Mouse (Mus musculus) spleen, adult 18-20 months (tissue): ENCODE data around the gene Lrrc27.

Experiments used
- DNase-seq, 2 experiments: peaks; one replicate each; pipeline ENCODE4 v3.0.0; 2022; ENCODE audit warnings: mixed read lengths in 2 of 2

Gene Lrrc27

DNA sequence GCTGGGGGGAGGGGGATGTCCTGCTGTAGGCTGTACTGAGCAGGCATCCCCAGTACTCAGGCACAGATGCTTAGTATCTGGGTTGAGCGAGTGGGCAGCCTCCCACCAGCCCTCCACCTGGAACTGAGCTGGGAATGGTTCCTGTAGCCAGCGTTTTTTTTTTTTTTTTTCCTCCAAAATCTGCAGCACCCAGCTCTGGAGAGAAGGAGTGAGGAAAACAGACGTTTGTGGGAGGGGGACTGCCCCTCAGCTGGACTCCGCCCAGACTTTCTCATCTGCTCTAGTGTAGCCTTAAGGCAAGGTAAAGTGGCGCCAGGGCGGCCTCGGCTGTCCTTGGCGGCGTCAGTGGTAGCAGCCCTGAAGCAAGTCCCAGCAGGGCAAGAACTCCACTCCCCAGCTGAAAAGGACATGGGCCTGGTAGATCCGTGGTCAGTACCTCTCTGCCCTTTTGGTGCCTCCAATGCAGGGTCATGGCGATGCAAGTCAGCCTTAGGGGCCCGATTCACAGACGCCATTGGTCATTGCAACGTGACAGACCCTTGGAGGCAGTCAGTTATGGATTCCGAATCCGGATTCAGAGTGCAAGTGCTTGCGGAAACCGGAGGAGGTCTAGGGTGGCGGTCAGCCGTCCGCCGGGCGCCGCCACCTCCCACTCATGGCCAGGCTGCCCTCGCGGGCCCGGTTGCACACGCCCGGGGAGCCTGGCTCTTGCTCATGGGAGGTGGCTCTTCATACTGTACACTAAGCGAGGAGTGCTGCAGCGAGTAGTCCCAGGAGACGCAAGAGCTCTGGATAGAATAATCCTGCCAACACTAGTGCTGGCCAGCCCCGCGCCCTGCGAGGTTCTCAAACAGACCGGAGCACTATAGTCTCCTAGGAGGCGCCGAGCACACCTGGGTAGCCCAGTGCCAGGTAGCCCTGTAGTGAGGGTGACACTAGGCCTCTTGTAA lies 34.4 kb downstream of the Lrrc27 start:
- DNase-seq, result no peak

DNA sequence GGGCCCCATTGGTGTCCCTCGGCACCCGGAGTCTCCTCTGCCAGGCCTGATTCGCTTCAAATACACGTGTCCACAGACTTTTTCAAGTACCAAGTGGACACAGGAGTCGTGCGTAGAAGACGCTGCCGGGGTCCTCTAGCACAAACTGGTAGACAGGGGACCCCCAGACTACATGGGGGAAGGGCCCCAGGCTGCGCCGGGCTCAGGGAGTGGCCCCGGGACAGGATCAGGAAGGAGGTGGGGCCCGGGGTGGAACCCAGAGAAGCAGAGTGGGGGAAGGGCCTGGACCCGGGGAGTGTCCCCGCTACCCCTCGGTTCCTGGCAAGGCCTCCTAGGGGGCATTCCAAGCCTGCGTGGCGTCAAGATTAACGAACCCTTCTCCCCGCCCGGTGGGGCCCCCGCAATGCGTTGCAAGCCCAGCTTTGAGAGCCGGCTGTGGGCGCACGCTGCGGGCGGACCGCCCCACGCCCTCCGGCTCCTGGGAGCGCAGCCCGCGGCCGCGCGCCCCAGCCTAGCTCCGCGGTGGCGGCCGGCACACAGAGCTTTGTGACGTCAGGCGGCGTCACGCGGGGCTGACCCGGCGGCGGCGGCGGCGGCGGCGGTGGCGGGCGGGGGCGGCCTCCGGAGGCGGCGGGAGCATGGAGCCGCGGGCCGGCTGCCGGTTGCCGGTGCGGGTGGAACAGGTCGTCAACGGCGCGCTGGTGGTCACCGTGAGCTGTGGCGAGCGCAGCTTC lies 35.3 kb downstream of the Lrrc27 start, which contains the start of gene Pwwp2b:
Gene Pwwp2b (plus strand): TSS at position 602 of the 734 bp plus-strand sequence.
- DNase-seq, result peak; percentile 50 to 73

DNA sequence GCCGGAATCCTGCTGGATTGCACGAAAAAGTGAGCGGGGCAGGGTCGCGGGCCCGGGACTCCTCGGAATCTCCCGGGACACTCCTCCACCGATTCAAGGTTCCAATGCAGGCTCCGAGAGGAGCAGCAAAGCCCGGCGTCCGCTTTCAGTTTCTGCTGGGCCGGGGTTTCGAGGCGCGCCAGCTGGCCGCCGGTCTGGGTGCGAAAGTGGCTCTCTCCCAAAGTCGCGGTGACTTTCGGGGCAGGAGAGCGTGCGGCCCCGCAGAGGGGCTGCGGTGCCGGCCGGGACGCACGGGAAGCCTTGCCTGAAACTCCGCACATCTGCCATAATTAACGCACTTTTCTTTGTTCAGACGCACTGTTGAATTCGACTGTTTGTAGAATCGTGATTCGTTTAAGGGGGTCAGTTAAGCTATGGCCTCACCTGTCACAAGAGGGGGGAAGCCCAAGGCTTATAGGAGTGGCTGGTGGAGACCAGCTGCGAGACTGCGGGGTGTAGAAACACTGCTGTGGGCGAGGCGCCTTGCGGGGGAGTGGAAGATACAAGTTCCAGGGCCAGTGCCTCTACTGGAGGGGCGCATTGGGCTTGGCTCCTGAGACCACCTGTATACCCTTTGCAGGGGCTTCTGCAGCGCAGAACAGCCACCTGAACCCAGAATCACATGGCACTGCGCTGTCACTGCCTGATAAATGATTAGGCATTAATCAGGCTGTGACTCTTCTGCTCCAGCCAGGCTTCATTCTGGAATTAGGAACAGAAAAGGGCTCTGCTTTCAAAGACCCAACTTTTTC lies 36.0 kb downstream of the Lrrc27 start:
- no peak for DNase-seq

DNA sequence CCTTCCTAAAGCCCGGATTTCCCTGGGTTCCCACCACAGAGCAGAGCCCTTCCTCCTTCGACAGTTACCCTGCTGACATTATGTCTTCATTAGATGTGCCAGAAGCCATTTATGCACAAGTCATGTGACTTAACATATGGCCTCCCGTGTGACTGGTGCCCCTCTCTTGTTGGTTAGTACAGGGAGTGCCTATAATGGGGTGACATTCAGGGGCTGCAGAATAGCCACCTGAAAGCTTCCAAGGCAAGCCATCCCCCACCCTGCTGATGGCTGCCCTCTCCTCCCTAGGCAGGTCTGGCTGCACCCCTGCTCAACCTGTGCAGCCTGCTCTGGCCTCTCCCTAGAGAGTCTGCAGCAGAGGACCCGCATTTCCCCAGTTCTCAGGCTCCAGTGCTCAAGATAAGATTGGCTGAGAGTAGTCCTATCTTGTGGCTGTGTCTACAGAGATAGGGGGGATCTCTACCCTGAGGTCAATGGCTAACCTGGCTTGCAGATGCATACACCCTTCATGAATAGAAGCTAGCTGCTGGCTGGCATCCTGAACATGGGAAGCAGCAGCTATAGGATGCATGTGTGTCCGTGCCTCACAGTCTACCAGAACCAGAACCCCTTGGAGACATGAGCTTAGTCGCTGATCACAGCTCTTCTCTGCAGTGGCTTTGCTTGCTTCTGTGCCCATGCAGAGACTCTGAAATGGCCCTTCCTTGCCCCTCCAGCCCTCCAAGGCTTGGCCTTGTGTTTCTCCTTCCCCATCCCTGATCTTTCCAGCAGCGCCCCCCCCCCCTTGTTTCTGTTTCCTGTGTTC lies 36.8 kb downstream of the Lrrc27 start:
- DNase-seq, result no peak

DNA sequence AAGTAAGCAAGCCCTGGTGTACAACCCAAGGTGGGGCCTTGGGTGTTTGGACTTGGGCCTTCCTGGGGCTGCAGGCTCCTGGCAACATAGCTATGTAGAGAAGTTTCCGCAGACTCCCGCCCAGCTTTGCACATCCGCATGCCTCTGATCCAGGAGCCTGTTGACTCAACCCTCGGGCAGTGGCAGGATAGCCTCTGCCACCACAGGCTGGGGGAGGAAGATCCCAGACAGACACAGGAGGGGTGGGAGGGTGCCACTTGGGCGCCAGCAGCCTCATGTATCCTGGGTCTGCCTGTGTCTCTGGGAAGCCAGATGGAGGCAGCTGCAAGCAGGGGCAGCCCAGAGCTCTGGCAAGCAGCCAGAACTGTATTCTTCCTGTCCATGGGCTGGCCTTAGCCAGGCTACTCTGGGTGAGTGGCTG lies 39.1 kb downstream of the Lrrc27 start:
- DNase-seq, result no peak

DNA sequence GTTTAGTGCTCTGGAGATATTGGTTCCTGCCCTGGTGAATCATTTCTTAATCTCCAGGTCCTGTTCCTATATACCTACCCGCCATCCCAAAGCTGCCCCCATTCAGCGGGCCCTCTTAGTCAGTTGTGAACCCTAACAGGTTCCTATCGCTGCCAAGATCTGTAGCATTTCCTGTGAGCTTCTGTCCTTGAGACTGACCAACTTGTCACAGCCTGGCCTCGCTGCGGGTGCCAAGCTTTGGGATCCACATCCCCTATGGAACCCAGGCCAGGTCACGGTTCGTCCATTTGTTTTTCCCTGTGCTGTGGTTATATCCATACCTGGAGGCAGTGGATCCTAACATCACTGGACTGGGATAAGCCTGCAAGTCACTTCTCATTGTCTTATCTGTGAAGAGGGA lies 39.8 kb downstream of the Lrrc27 start:
- no peak for DNase-seq

DNA sequence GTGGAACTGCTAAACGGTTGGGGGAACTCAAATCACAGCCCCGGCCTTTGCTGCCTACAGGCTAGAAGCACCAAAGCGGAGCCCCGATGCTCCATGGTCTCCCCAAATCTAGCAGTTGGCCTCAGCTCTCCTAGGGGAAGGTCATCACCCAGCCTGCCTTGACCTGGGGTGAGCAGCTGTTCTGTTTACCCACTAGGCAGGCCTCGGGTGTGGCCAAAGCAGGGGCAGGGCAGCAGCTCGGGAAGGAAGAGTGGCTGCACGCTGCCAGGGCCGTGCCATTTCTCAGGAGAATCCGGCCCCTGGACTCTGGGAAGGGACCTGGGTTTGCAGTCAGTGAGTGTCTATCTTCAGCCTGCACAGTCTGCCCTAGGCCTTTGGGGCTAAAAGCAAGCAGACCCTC lies 40.2 kb downstream of the Lrrc27 start:
- DNase-seq, result no peak

DNA sequence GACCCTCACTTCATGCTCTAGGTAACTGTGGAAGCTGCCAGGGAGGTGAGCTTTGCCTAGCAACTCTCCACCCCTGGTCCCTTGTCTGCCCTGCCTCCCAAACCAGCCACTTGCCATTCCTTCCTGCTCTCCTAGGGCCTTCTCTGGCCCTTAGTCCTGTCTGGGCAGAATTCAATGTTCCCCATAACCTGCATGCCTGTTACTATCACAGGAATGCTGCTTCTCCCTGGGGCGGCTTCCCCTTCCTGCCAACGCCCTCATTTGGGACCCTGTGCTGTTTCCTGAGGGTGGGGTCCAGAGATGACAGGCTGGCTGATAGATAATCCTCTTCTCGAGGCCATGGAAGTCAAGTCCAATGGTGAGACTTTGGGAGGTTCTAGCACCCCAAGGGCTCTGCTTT lies 40.7 kb downstream of the Lrrc27 start:
- no peak for DNase-seq

DNA sequence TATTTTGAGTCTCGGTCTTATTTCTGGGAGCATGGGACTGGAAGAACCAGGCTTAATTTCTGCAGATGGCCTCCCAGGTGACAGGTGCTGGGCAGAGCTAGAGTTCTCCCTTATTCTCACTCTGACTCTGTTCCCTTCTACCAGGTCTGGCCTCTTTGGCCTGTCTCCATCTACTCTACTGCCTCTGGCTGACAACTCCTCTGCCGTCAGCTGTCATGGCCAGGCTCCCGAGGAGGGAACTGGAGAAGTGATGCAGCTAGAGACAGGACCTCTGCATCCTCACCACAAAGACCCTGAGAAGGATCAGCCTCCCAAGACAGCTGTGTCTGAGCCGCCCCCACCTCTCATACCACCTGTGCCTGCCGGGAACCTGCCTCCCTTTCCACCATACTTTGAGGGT lies 41.8 kb downstream of the Lrrc27 start:
- DNase-seq, result no peak

DNA sequence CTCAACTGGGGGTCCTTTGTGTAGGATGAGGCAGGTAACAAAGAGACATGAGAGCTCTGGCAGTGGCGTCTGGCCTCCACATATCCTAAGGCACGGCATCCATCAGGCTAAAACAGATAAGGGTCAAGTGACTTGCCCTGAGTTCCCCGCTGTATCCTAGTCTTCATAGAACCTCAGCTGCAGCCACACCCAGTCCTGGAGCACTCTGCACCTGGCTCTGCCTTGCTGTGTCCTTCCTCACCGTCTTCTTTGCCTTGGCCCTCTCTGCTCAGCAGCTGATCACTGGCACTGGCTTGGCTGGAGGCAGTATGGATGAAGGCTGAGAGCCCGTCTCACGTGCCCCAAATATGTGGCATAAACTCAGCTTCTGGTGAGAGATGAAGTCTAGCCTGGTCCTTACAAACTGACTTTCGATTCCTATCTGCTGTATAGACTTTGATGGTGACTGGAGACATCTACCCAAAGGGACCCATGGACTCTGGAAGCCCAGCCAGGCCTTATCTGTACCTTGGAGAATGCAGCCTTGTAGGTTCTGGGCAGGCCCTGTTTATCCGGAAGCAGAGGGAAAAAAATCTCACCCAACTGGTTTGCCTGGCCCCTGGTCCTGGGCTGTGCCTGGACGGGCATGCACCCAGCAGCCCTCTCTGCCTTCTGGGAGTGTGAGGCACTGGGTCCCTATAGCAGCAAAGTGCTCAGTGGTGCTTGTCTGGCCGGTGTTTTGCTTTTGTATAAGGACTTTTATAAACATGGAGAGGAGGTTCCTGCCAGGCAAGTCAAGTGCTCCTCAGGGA lies 45.2 kb downstream of the Lrrc27 start:
- no peak for DNase-seq

DNA sequence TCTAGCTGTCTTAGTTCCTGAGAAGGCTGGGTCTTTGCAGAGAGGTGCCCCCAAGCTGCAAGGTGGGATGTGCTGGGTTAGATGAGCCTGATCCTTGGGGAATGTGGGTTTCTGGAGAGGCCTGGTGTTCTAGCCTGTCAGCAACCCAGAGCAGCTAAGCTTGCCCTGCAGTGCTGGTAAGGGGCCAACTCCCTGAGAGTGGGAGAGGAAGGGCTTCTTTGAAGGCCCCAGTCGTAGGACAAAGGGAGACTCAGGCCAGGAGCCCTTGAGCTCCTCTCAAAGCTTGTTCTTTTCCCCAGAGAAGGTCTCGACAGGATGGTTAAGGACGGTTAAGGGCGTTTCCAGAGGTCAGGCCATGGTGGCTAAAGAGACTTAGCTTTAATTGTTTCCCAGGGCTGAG lies 51.5 kb downstream of the Lrrc27 start:
- DNase-seq, result no peak

DNA sequence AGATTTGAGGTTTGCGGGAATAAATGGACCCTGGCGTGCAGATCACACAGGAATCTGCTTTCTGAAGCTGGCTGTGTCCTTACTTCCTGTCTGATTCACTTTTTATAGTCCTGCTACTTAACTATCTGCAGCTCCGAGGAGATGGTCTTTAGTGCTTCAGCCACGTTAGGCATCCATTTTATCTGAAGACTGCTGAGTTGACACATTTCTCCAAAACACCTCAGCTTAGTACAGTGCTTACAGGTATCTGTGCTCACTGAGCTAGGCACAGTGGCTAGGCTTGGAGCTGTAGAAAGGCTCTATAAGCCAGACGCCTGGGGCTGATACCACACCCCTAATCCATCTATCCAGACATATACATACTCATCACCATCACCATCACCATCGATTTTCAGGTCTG lies 52.8 kb downstream of the Lrrc27 start:
- no peak for DNase-seq

DNA sequence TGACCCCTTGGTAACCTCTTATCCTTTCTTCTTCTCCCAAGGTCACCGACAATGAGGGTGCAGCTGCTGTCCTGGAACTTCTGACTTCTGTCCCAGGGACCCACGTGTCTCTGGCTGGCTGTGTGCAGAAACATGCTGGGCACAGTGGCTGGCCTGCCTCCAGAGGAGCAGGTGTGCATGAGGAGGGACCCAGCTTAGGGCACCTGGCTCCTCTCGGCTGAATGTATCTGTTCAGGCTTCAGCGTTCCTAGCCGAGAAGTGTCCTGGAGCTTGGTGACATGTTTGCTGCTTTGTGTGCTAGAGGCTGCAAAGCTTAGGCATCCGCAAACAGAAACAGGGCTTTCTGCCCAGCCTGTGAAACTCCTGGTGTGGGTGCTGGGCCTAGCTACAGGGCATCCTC lies 53.6 kb downstream of the Lrrc27 start:
- no peak for DNase-seq

DNA sequence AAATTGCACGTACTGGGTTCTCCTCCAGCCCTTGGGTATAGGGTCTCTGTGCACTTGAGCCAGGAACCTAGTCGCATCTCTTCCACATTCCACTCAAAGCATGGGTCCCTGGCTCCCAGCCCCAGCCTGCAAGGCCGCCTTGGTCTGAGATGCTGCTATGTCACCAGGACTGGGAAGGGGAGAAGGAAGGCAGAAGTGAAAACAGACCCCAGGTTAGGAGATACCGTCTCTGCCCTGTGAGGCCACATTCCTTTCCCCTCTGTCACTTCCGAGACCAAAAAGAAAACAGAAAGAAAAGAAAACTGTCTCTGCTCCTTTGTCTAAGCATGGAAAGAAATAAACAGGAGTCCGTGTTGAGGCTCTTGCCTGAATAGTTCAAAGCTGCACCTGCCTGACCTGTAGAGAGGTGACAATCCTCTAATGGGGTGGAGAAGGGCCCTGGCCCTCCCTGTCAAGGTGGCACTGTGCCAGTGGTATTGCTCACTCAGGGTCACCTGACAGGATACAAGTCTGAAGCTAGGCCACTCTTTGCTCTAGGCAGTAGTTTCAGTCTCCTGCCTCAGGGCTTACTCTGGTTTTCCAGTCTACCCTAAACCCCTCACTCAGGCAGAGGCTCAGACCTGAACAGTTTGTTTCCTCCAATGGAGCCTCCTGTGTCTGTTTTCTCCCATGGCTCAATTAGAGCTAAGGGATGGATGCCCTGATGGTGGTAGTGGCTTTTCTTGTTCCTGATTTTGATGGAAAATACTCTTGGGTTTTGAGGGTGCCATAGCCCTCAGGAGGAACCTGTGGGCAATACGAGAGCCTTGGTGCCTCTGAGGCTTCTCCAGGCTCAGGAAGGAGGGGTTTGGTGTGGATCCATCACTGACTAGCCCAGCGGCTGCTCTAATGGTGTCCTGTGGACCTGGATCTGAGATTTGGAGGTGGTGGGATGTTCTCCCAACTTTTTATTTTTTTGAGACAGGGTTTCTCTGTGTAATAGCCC lies 54.4 kb downstream of the Lrrc27 start:
- DNase-seq, result no peak

DNA sequence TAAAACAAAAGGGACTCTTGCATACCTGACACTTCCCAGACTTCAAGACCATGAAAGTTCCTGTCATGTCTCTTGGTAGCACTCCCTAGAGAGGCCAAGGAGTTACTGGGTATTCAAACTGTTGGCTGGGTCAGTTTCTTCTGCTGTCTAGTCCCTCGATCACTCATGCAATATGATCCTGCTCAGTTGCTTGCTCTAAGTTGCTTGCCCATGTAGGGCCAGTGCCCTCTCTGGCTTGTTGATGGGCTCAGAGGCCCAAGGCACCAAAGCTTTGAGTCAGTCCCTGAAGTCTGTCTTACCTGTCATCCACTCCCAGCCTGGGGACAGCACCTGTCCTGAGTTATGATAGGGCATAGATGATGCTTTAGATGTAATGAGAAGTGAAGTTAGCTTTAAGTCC lies 58.0 kb downstream of the Lrrc27 start:
- DNase-seq, result no peak

DNA sequence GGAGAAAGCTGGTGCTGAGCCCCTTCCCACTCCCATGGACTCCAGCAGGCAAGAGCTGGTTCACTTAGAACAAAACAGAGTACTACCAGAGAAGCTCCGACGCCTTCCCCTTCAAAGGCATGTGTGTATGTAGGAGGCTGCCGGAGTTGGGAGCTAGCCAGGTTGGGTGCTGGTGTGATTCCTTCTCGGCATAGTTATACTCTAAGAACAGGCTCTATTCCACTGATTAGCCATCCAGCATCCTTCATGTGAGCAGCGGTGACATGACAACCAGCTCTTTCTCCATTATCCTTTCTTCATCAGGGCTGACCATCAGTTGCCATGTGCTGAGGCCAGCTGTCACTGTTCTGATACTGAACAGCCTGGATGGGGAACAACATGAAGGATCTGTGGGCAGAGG lies 59.1 kb downstream of the Lrrc27 start:
- DNase-seq, result no peak

DNA sequence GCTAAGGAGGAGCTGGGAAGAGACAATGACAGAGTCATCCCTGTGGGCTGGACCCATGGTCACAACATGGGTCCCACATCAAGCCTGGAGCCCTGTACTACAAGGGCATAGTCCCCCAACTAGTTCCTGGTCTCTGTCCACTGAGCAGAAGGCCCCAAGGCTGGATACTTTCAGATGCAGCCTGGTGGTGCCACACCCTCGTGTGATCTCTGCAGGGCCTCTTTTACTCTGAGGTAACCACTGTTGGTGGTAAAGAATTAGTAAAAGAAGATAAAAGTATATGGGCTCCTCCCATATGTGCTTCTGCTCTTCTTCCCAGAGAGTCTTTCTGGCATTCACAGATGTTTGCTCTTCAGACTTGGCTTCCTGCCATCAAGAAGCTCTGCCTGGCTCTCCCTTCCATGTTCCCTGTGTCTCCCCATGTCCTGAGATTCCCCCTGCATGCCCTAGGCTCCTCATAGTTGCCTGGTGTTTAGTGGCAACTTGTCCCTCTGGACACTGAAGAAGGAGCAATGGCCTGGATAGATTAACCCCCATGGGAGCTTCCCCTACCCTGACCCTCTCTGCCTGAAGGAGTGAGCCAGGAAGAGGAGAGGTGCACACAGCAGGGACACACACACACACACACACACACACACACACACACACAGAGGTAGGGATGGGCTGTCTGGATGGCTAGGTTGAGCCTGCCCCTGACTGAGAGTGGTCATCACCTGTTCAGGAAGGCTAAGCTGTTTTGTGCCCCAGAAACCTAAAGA lies 60.0 kb downstream of the Lrrc27 start:
- DNase-seq, result no peak

DNA sequence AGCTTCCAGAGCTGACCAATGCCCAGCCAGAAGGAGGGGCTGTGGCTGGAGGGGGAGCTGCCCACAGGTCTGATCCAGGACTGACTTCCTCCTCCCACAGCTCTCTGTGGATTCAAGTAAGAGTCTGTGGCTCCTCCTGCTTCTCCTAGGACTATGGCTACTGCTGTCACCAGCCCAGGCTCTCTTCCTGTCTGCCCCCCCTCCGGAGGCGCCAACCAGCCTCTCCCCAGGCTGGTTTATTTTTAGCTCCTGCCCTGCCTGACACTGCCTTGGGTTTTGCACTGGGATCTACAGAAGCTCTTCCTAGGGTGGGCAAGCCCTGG lies 60.6 kb downstream of the Lrrc27 start:
- no peak for DNase-seq

DNA sequence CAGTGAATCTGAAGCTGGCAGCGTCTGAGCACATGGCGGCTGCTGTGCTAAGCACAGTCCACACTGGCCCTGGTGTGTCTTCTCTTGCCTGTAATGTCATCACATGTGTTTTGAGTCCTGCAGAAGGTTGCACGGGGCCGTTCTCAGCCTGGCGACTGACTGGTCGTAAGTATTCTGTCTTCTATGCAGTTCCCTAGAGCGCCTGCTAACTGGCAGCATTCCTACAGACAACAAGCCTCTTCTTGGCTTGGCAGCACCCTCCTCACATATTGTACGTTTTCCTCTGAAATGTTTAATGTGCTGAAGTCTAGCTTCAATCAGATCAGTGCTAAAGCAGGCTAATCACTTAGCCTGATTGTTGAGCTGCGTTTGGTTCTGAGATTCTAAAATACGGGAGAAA lies 62.8 kb downstream of the Lrrc27 start:
- DNase-seq, result no peak

DNA sequence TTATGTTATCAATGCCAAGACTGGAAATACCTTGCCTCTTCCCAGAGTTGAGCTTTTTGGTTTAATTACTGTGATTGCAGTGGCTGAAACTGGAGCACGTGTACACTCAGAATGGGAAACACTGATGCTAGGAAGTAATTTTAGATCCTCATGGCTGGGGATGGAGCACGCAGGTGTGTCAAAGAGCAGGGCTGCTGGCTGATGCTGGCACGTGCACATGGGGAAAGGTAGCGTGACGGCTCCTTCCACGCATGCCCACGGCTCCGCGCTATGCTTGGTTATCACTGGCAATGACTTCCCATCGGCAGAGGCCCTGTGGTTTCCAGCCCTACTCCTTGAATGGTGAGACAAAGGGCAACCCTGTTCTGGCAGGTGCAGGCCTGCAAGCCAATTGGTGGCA lies 63.4 kb downstream of the Lrrc27 start:
- DNase-seq, result no peak
